Mouse (Mus musculus) hindbrain, embryonic 14.5 days (tissue): ENCODE data around the gene Ankk1. TPM values are rescaled to one million over a fixed set of nuclear protein-coding genes. Genes with fewer than 3 reads are reported as not detected.

Source experiments
- ATAC-seq: fragments of 200-750 bp; cut with Nextera tagmentation; 2 replicates; pipeline ENCODE4 v1.8.0; 2017; ENCODE audit warnings: moderate number of reproducible peaks, mild to moderate bottlenecking, moderate TSS enrichment, moderate library complexity; ENCODE audit not compliant: low FRiP score
- DNase-seq: peaks from one replicate; pipeline ENCODE4 v3.0.0-alpha.2; 2015; ENCODE audit warnings: low spot score
- H3K27ac ChIP-seq: fragments of 300-500 bp; sonication (generic); 2 replicates; pipeline ENCODE4 v1.5.1; 2014; ENCODE audit warnings: mild to moderate bottlenecking, moderate library complexity
- H3K27me3 ChIP-seq: fragments of 300-500 bp; sonication (generic); 2 replicates; pipeline ENCODE4 v1.6.1; 2014; ENCODE audit warnings: mild to moderate bottlenecking, low read length, mixed read lengths; ENCODE audit not compliant: control insufficient read depth, insufficient read depth
- H3K36me3 ChIP-seq: fragments of 300-500 bp; sonication (generic); replicated peaks from 2 replicates; pipeline ENCODE4 v1.6.1; 2014; ENCODE audit not compliant: control insufficient read depth, insufficient read depth
- H3K4me1 ChIP-seq: fragments of 300-500 bp; sonication (generic); replicated peaks from 2 replicates; pipeline ENCODE4 v1.6.1; 2014; ENCODE audit warnings: antibody characterized with exemption, low read length, mixed read lengths; ENCODE audit not compliant: control insufficient read depth, insufficient read depth
- H3K4me2 ChIP-seq: fragments of 300-500 bp; sonication (generic); replicated peaks from 2 replicates; pipeline ENCODE4 v1.6.1; 2014; ENCODE audit warnings: mild to moderate bottlenecking, moderate library complexity
- H3K4me3 ChIP-seq: fragments of 300-500 bp; sonication (generic); replicated peaks from 2 replicates; pipeline ENCODE4 v1.5.1; 2014; ENCODE audit warnings: mild to moderate bottlenecking, low read length
- H3K9ac ChIP-seq: fragments of 300-500 bp; sonication (generic); 2 replicates; pipeline ENCODE4 v1.6.1; 2014
- H3K9me3 ChIP-seq: fragments of 300-500 bp; sonication (generic); 2 replicates; pipeline ENCODE4 v1.6.1; 2016; ENCODE audit warnings: low read length; ENCODE audit not compliant: control insufficient read depth
- WGBS: fragments of 180-500 bp; shearing (Covaris S2); extraction: QIAGEN DNeasy Blood & Tissue Kit; methylation state at CpG from one replicate; pipeline ENCODE4 v1.1.7; 2014; 5-methylcytosine and 5-hydroxymethylcytosine counted together
- polyA plus RNA-seq: library from polyadenylated mRNA; unstranded; fragments of >200 nt; fragmentation: Nextera tagmentation; extraction: Ambion mirVana; gene quantifications from 2 replicates; pipeline ENCODE4 v1.2.1, GENCODE M21; 2014

Gene Ankk1
- polyA plus RNA-seq, 1 experiment from 2014 or later: not detected

- DNase-seq: no peak
- no peak overlapping the region for H3K4me2 ChIP-seq
- no peaks in the 10 kb centered on the region for H3K9me3 ChIP-seq
- no peak overlapping the region for H3K4me3 ChIP-seq
- no peaks in the 10 kb centered on the region for H3K36me3 ChIP-seq
- no peaks in the 10 kb centered on the region for H3K4me1 ChIP-seq
- H3K9ac ChIP-seq: no peak overlapping the region
- no peaks in the 10 kb centered on the region for H3K27me3 ChIP-seq
- H3K27ac ChIP-seq: no peak overlapping the region
- WGBS: 93% methylated on average over 4 of the region's 4 CpGs
- no peak for ATAC-seq
Measured at GRCm38 (mm10) chr9:49379962-49380361, 46.9 kb downstream of the Ankk1 start.

GRCm38 (mm10) chr9:49373946-49374345, 52.9 kb downstream of the Ankk1 start:
- Histone ChIP-seq H3K27me3 (no peaks in the 10 kb centered on the region), H3K9ac (no peak overlapping the region), H3K4me3 (no peak overlapping the region), H3K9me3 (no peaks in the 10 kb centered on the region), H3K36me3 (no peaks in the 10 kb centered on the region), H3K27ac (no peak overlapping the region), H3K4me1 (no peaks in the 10 kb centered on the region), H3K4me2 (no peak overlapping the region)
- WGBS: 95% methylated on average over 2 of the region's 2 CpGs
- DNase-seq: no peak
- no peak for ATAC-seq

GRCm38 (mm10) chr9:49365763-49366162, 61.1 kb downstream of the Ankk1 start:
- 22% methylated on average over 5 of the region's 5 CpGs for WGBS
- DNase-seq (no peak), ATAC-seq (no peak)
- Histone ChIP-seq H3K9me3 (no peaks in the 10 kb centered on the region), H3K4me1 (no peaks in the 10 kb centered on the region), H3K4me2 (no peak overlapping the region), H3K27ac (no peak overlapping the region), H3K9ac (no peak overlapping the region), H3K27me3 (no peaks in the 10 kb centered on the region), H3K4me3 (no peak overlapping the region), H3K36me3 (no peaks in the 10 kb centered on the region)

Other genes starting within 250 kb of the Ankk1 start
- gene Gm4894, start 176.5 kb downstream of the Ankk1 start, polyA plus RNA-seq: not detected in 2 replicates
- 5.1 and 6.3 TPM in 2 replicates for gene Drd2, start 86.4 kb downstream of the Ankk1 start, polyA plus RNA-seq
- gene Ttc12, start 59.2 kb upstream of the Ankk1 start, polyA plus RNA-seq: 2.6 and 2.7 TPM in 2 replicates